Mouse (Mus musculus) cerebellum, adult 2 months (tissue): ENCODE results near the gene Spata32. TPM values are rescaled to one million over a fixed set of nuclear protein-coding genes. Genes with fewer than 3 reads are reported as not detected.

Experiments used
- DNase-seq, 2 experiments: peaks; one replicate each; pipeline ENCODE4 v3.0.0; 2021
- H3K27ac ChIP-seq: fragments of 200-500 bp; 2 replicates; pipeline ENCODE4 v1.5.1; 2012; ENCODE audit warnings: low read length, control low read depth, inconsistent platforms; ENCODE audit not compliant: insufficient read depth
- H3K27me3 ChIP-seq: fragments of 200-500 bp; 2 replicates; pipeline ENCODE4 v1.6.1; 2012; ENCODE audit warnings: inconsistent platforms, mild to moderate bottlenecking, low read length, moderate library complexity; ENCODE audit not compliant: control insufficient read depth, insufficient read depth
- H3K4me1 ChIP-seq: fragments of 200-500 bp; 2 replicates; pipeline ENCODE4 v1.6.1; 2011; ENCODE audit warnings: low read length; ENCODE audit not compliant: control insufficient read depth, insufficient read depth
- H3K4me3 ChIP-seq: fragments of 200-500 bp; replicated peaks from 2 replicates; pipeline ENCODE3; 2011; ENCODE audit warnings: mild to moderate bottlenecking, low read depth, low read length, control low read depth; ENCODE audit not compliant: insufficient read depth
- CTCF ChIP-seq: fragments of 200-500 bp; IDR thresholded peaks from 2 replicates; pipeline ENCODE4 v1.5.1; 2011; ENCODE audit warnings: low read depth, mild to moderate bottlenecking, control low read depth, low read length, moderate library complexity, borderline replicate concordance; ENCODE audit not compliant: insufficient read depth
- POLR2A ChIP-seq: fragments of 200-500 bp; IDR thresholded peaks from 2 replicates; pipeline ENCODE4 v1.6.1; 2011; ENCODE audit warnings: low read length, control low read depth, borderline replicate concordance; ENCODE audit not compliant: insufficient read depth
- WGBS: fragments of 180-500 bp; shearing (Covaris S2); methylation state at CpG from one replicate; pipeline ENCODE4 v1.1.7; 2018; 5-methylcytosine and 5-hydroxymethylcytosine counted together
- polyA plus RNA-seq: library from polyadenylated mRNA; depleted of rRNA; stranded (reverse); fragments of >200 nt; gene quantifications from 2 replicates; pipeline ENCODE4 v1.2.3, GENCODE M21; 2012

The Spata32 gene
- polyA plus RNA-seq, 1 experiment: 2.7 TPM

- no peaks in the 10 kb centered on the region for H3K27me3 ChIP-seq
- TF ChIP-seq POLR2A: no peak
- no peak for TF ChIP-seq CTCF
- peaks cover 19% of the 10 kb centered on the region for H3K4me1 ChIP-seq
- peak within 1 kb of the TSS; percentile 49 for H3K27ac ChIP-seq
- H3K4me3 ChIP-seq: peak within 1 kb of the TSS; percentile 71
- WGBS: 2% methylated on average over 57 of the region's 84 CpGs
- peak in 1 of 2 experiments; percentile 60 for DNase-seq
Measured at GRCm38 (mm10) chr11:103170494-103171285, 47.5 kb downstream of the Spata32 start, which contains the start of gene Fmnl1. Fmnl1 (plus strand) TSS chr11:103171107.

- H3K4me1 ChIP-seq: peaks cover 19% of the 10 kb centered on the region
- WGBS: 40% methylated on average over 3 of the region's 3 CpGs
- H3K4me3 ChIP-seq: peak overlapping the region; percentile 71
- peak in 1 of 2 experiments; percentile 37 for DNase-seq
- no peak overlapping the region for H3K27ac ChIP-seq
- TF ChIP-seq POLR2A (no peak), CTCF (no peak)
- H3K27me3 ChIP-seq: no peaks in the 10 kb centered on the region
Measured at GRCm38 (mm10) chr11:103170111-103170493, 48.1 kb downstream of the Spata32 start.

GRCm38 (mm10) chr11:103169664-103170063 is 48.6 kb downstream of the Spata32 start:
- DNase-seq: no peak
- H3K4me1 ChIP-seq: peaks cover 19% of the 10 kb centered on the region
- no peaks in the 10 kb centered on the region for H3K27me3 ChIP-seq
- H3K27ac ChIP-seq: no peak overlapping the region
- no peak overlapping the region for H3K4me3 ChIP-seq
- WGBS: 82% methylated on average over 5 of the region's 5 CpGs
- TF ChIP-seq POLR2A: no peak
- TF ChIP-seq CTCF: no peak

GRCm38 (mm10) chr11:103168690-103169390 is 49.4 kb downstream of the Spata32 start:
- TF ChIP-seq CTCF (peak; percentile 100), POLR2A (no peak)
- Histone ChIP-seq H3K27me3 (no peaks in the 10 kb centered on the region), H3K4me3 (no peak overlapping the region), H3K4me1 (peaks cover 13% of the 10 kb centered on the region), H3K27ac (no peak overlapping the region)
- peak; percentile 80 to 87 for DNase-seq
- 18% methylated on average over 9 of the region's 9 CpGs for WGBS

GRCm38 (mm10) chr11:103164391-103164790 is 53.8 kb downstream of the Spata32 start:
- 51% methylated on average over 10 of the region's 10 CpGs for WGBS
- Histone ChIP-seq H3K4me3 (no peak overlapping the region), H3K4me1 (no peaks in the 10 kb centered on the region; the same call in 1 of the 2 replicates), H3K27ac (no peak overlapping the region), H3K27me3 (no peaks in the 10 kb centered on the region)
- no peak for DNase-seq
- TF ChIP-seq POLR2A (no peak), CTCF (no peak)

GRCm38 (mm10) chr11:103162132-103162531 is 56.1 kb downstream of the Spata32 start:
- H3K4me3 ChIP-seq: no peak overlapping the region
- peaks cover 6% of the 10 kb centered on the region; the same call in 1 of the 2 replicates for H3K4me1 ChIP-seq
- 92% methylated on average over 5 of the region's 5 CpGs for WGBS
- H3K27me3 ChIP-seq: no peaks in the 10 kb centered on the region
- TF ChIP-seq POLR2A: no peak
- peak; percentile 24; the same call in 1 of the 2 replicates for TF ChIP-seq CTCF
- no peak overlapping the region for H3K27ac ChIP-seq
- no peak for DNase-seq

GRCm38 (mm10) chr11:103161449-103161848 is 56.8 kb downstream of the Spata32 start:
- H3K4me1 ChIP-seq: peaks cover 6% of the 10 kb centered on the region; the same call in 1 of the 2 replicates
- no peak for DNase-seq
- 72% methylated on average over 7 of the region's 7 CpGs for WGBS
- TF ChIP-seq POLR2A (no peak), CTCF (no peak)
- no peak overlapping the region for H3K4me3 ChIP-seq
- H3K27me3 ChIP-seq: no peaks in the 10 kb centered on the region
- H3K27ac ChIP-seq: no peak overlapping the region
